Mouse (Mus musculus) heart, postnatal 4 days (tissue): ENCODE measurements around the gene Sdf4. TPM values are rescaled to one million over a fixed set of nuclear protein-coding genes. Genes with fewer than 3 reads are reported as not detected.

ENCODE experiments used
- DNase-seq: peaks from one replicate; pipeline ENCODE4 v3.0.0; 2021
- total RNA-seq, 2 experiments: library from RNA; stranded (reverse); gene quantifications; 2 replicates each; pipeline ENCODE4 v1.2.3; 2021

Gene Sdf4
- total RNA-seq = 100 to 1,000 TPM; 107 to 109 TPM

- peak; percentile 87 for DNase-seq
Observed at GRCm38 (mm10) chr4:155992241-155992905, at the start of gene Sdf4, which contains the start of gene B3galt6. Gene Sdf4, plus strand, starts transcription at chr4:155992872. Gene B3galt6, minus strand, starts transcription at chr4:155992649.

- peak; percentile 58 for DNase-seq
Observed at GRCm38 (mm10) chr4:155943049-155943452, 49.6 kb upstream of the Sdf4 start.

- DNase-seq = peak; percentile 98
Observed at GRCm38 (mm10) chr4:155943534-155944249, 49.0 kb upstream of the Sdf4 start, which contains the start of gene Ube2j2. Gene Ube2j2, plus strand, starts transcription at chr4:155943831.

GRCm38 (mm10) chr4:155944271-155944670 lies 48.4 kb upstream of the Sdf4 start:
- peak; percentile 14 for DNase-seq

- no peak for DNase-seq
Observed at GRCm38 (mm10) chr4:155947094-155947493, 45.6 kb upstream of the Sdf4 start.

- DNase-seq = no peak
Observed at GRCm38 (mm10) chr4:155955491-155955890, 37.2 kb upstream of the Sdf4 start.

- DNase-seq = peak; percentile 83
Observed at GRCm38 (mm10) chr4:155959275-155959674, 33.4 kb upstream of the Sdf4 start.

GRCm38 (mm10) chr4:155962167-155962971 lies 30.3 kb upstream of the Sdf4 start, which contains the start of gene C1qtnf12:
Gene C1qtnf12, plus strand, starts transcription at chr4:155962318.
- peak; percentile 52 for DNase-seq

- DNase-seq = no peak
Observed at GRCm38 (mm10) chr4:155963106-155963505, 29.6 kb upstream of the Sdf4 start.

- DNase-seq = no peak
Observed at GRCm38 (mm10) chr4:155964396-155964795, 28.3 kb upstream of the Sdf4 start.

GRCm38 (mm10) chr4:155969043-155969653 lies 23.5 kb upstream of the Sdf4 start:
- no peak for DNase-seq

- no peak for DNase-seq
Observed at GRCm38 (mm10) chr4:155970286-155970685, 22.4 kb upstream of the Sdf4 start.

- DNase-seq = no peak
Observed at GRCm38 (mm10) chr4:155972651-155973050, 20.0 kb upstream of the Sdf4 start.

- no peak for DNase-seq
Observed at GRCm38 (mm10) chr4:155973239-155973638, 19.4 kb upstream of the Sdf4 start.

- DNase-seq = no peak
Observed at GRCm38 (mm10) chr4:155981436-155982082, 11.1 kb upstream of the Sdf4 start.

GRCm38 (mm10) chr4:155983788-155984187 lies 8.9 kb upstream of the Sdf4 start:
- DNase-seq = no peak

- DNase-seq = no peak
Observed at GRCm38 (mm10) chr4:155991211-155991907, 1.3 kb upstream of the Sdf4 start.

- DNase-seq = no peak
Observed at GRCm38 (mm10) chr4:155991908-155992230, 803 bp upstream of the Sdf4 start.

GRCm38 (mm10) chr4:155992906-155993547 lies 355 bp downstream of the Sdf4 start:
- peak; percentile 97 for DNase-seq

- no peak for DNase-seq
Observed at GRCm38 (mm10) chr4:155993606-155994005, 934 bp downstream of the Sdf4 start.

- DNase-seq = no peak
Observed at GRCm38 (mm10) chr4:156004109-156004508, 11.4 kb downstream of the Sdf4 start.
